Mouse (Mus musculus): ENCODE data around the gene Plin2. TPM values are rescaled to one million over a fixed set of nuclear protein-coding genes. Genes with fewer than 3 reads are reported as not detected.

Gene Plin2
- polyA plus RNA-seq, 1 experiment from 2014 or later = 220 TPM

- no peak overlapping the region for H3K27ac ChIP-seq (ENCODE audit: low read length)
- no peak for ATAC-seq
- no peak overlapping the region for H3K4me2 ChIP-seq (replicated peaks; ENCODE audit: low read depth, low read length)
- H3K36me3 ChIP-seq (ENCODE audit: insufficient read depth, low read length) = no peaks in the 10 kb centered on the region
- DNase-seq (ENCODE audit: low spot score) = no peak
- TF ChIP-seq CTCF (IDR thresholded peaks at IDR 0.05) (no peak), EP300 (IDR thresholded peaks at IDR 0.05) (no peak)
- H3K27me3 ChIP-seq (replicated peaks; ENCODE audit: insufficient read depth, low read length) = no peaks in the 10 kb centered on the region
- H3K9me3 ChIP-seq (ENCODE audit: low read length) = no peaks in the 10 kb centered on the region
- no peaks in the 10 kb centered on the region for H3K4me1 ChIP-seq (ENCODE audit: insufficient read depth, low read depth, low read length)
- 51% methylated on average over 4 of the region's 4 CpGs for WGBS
- H3K4me3 ChIP-seq (ENCODE audit: low read depth, low read length) = no peak overlapping the region
- no peak overlapping the region for H3K9ac ChIP-seq (replicated peaks; ENCODE audit: low read depth)
These were observed 40.9 kb upstream of the Plin2 start for GRCm38 (mm10) chr4:86710666-86711215.

DNA sequence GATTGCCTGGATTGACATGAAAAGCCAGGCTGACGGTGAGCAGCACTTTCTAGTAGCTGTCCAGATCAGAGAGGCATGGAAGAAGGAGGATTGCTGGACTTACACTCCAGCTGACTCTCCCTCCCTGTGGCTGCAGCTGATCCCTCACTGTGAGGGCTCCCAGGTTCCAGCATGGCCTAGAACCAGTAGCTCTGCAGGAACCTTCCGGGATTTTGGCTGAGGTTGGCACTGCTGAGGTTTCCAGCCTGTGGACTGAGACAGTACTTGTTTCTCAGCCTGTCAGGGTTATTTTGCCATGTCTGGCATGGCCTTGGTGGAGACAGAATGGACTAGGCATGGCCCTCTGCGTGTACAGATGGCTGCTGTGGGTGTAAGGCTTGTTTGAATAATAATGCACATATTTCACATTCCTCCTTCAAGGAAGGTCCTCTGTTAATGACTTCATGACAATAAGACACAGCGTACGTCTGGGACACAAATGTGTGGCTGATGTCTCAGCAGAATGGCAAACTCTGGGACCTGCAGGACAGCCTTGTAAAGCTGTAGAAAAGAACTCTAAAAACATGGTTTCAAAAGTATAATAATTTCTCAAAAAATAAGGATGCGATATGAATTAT, 40.3 kb upstream of the Plin2 start:
- Histone ChIP-seq H3K9me3 (ENCODE audit: low read length) (no peaks in the 10 kb centered on the region), H3K9ac (replicated peaks; ENCODE audit: low read depth) (no peak overlapping the region), H3K4me1 (ENCODE audit: insufficient read depth, low read depth, low read length) (no peaks in the 10 kb centered on the region), H3K4me3 (ENCODE audit: low read depth, low read length) (no peak overlapping the region), H3K36me3 (ENCODE audit: insufficient read depth, low read length) (no peaks in the 10 kb centered on the region), H3K4me2 (replicated peaks; ENCODE audit: low read depth, low read length) (no peak overlapping the region), H3K27me3 (replicated peaks; ENCODE audit: insufficient read depth, low read length) (no peaks in the 10 kb centered on the region), H3K27ac (ENCODE audit: low read length) (no peak overlapping the region)
- ATAC-seq = no peak
- WGBS = 64% methylated on average over 6 of the region's 6 CpGs
- no peak for DNase-seq (ENCODE audit: low spot score)
- TF ChIP-seq CTCF (IDR thresholded peaks at IDR 0.05) (no peak), EP300 (IDR thresholded peaks at IDR 0.05) (no peak)

DNA sequence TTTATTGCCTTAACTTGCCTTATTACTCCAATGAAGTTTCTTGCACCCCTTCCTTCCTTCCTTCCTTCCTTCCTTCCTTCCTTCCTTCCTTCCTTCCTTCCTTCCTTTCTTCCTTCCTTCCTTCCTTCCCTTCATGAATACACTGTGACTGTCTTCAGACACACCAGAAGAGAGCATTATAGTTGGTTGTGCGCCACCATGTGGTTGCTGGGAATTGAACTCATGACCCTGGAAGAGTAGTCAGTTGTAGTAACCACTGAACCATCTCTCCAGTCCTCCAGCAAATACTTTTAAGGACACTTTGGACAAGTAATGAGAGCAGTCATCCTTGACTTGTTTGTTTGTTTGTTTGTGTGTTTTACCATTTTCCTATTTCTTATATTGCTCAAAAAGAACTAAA, 38.9 kb upstream of the Plin2 start:
- no peak for TF ChIP-seq CTCF (IDR thresholded peaks at IDR 0.05)
- TF ChIP-seq EP300 (IDR thresholded peaks at IDR 0.05) = no peak
- no peaks in the 10 kb centered on the region for H3K4me1 ChIP-seq (ENCODE audit: insufficient read depth, low read depth, low read length)
- H3K4me3 ChIP-seq (ENCODE audit: low read depth, low read length) = no peak overlapping the region
- no peaks in the 10 kb centered on the region for H3K27me3 ChIP-seq (replicated peaks; ENCODE audit: insufficient read depth, low read length)
- 30% methylated on average over 1 of the region's 1 CpGs for WGBS
- ATAC-seq = no peak
- H3K36me3 ChIP-seq (ENCODE audit: insufficient read depth, low read length) = no peaks in the 10 kb centered on the region
- DNase-seq (ENCODE audit: low spot score) = no peak
- no peak overlapping the region for H3K9ac ChIP-seq (replicated peaks; ENCODE audit: low read depth)
- no peak overlapping the region for H3K4me2 ChIP-seq (replicated peaks; ENCODE audit: low read depth, low read length)
- H3K27ac ChIP-seq (ENCODE audit: low read length) = no peak overlapping the region
- H3K9me3 ChIP-seq (ENCODE audit: low read length) = no peaks in the 10 kb centered on the region

DNA sequence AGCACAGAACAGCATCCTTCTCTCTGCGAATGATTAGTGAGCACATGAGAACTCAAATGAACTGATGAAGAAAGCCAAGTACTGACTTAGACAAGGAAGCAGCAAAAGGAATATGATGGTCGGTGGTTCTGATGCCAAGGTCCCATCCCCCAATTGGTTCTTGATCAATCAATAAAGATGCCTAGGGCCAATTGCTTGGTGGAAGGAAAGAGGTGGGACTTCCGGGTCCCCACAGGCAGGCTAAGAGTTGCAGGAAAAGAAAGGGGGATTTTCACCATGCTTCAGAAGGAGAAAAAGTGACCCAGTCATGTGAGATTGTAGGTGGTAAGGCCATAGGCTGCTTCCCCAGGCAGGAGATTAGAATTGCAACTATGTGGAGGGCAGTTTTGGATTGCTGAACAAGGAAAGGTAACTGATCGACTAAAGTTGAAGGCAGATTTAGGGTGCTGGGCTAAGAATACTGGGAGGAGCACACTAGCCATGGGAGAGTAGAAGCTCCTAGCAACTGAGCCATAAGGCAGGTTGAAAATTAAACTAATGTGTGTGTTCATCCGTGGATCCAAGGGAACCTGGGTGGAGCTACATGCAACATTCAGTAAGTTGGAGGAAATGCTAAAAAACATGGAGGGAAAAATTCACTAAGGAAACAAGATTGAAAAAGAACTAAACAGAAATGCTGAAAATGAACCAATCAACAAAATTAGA, 29.5 kb upstream of the Plin2 start:
- H3K36me3 ChIP-seq (ENCODE audit: insufficient read depth, low read length) = no peaks in the 10 kb centered on the region
- ATAC-seq (no peak), DNase-seq (ENCODE audit: low spot score) (no peak)
- no peaks in the 10 kb centered on the region for H3K27me3 ChIP-seq (replicated peaks; ENCODE audit: insufficient read depth, low read length)
- no peak overlapping the region for H3K4me2 ChIP-seq (replicated peaks; ENCODE audit: low read depth, low read length)
- no peaks in the 10 kb centered on the region for H3K4me1 ChIP-seq (ENCODE audit: insufficient read depth, low read depth, low read length)
- H3K4me3 ChIP-seq (ENCODE audit: low read depth, low read length) = no peak overlapping the region
- TF ChIP-seq EP300 (IDR thresholded peaks at IDR 0.05) (no peak), CTCF (IDR thresholded peaks at IDR 0.05) (no peak)
- no peaks in the 10 kb centered on the region for H3K9me3 ChIP-seq (ENCODE audit: low read length)
- no peak overlapping the region for H3K27ac ChIP-seq (ENCODE audit: low read length)
- 66% methylated on average over 5 of the region's 5 CpGs for WGBS
- H3K9ac ChIP-seq (replicated peaks; ENCODE audit: low read depth) = no peak overlapping the region

DNA sequence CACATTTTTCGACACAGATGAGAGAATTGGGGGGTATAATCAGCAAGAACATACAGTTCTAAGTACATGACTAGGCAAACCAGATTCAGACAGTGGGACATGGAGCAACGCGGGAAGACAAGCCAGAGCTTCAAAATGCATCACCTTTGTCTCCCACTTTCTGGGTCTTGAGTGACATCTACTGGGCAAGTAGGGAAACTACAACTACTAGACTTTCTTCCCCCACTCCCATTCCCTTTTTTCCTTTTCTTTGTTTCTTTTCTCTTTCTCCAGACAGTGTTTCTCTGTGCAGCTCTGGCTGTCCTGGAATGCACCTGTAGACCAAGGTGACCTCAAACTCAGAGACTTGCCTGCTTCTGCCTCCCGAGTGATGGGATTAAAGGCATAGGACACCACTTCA, 27.0 kb upstream of the Plin2 start:
- TF ChIP-seq EP300 (IDR thresholded peaks at IDR 0.05) (peak; percentile 29; the same call in 1 of the 2 replicates), CTCF (IDR thresholded peaks at IDR 0.05) (peak; percentile 91)
- ATAC-seq (peak; percentile 67), DNase-seq (ENCODE audit: low spot score) (peak; percentile 90)
- H3K4me3 ChIP-seq (ENCODE audit: low read depth, low read length) = no peak overlapping the region
- no peaks in the 10 kb centered on the region for H3K36me3 ChIP-seq (ENCODE audit: insufficient read depth, low read length)
- no peak overlapping the region for H3K9ac ChIP-seq (replicated peaks; ENCODE audit: low read depth)
- no peak overlapping the region for H3K27ac ChIP-seq (ENCODE audit: low read length)
- no peaks in the 10 kb centered on the region for H3K9me3 ChIP-seq (ENCODE audit: low read length)
- no peaks in the 10 kb centered on the region for H3K4me1 ChIP-seq (ENCODE audit: insufficient read depth, low read depth, low read length)
- H3K27me3 ChIP-seq (replicated peaks; ENCODE audit: insufficient read depth, low read length) = no peaks in the 10 kb centered on the region
- H3K4me2 ChIP-seq (replicated peaks; ENCODE audit: low read depth, low read length) = no peak overlapping the region
- 4% methylated on average over 4 of the region's 4 CpGs for WGBS

DNA sequence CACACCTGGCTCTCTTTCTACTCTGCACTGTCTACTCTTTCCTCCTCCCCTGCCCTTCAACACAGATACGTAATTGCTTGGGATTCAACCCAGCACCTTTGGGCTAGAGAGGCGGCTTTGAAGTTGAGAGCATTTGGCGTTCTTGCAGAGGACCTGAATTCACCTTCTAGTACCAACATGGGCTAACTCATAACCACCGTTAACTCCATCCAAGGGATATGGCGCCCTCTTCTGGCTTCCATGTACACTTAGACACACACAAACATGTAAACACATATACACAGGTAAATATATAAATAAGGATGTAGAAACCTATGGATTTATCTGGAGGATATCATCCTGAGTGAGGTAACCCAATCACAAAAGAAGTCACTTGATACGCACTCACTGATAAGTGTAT, 25.2 kb upstream of the Plin2 start:
- Histone ChIP-seq H3K4me1 (ENCODE audit: insufficient read depth, low read depth, low read length) (no peaks in the 10 kb centered on the region; the same call in 1 of the 2 replicates), H3K4me2 (replicated peaks; ENCODE audit: low read depth, low read length) (no peak overlapping the region), H3K4me3 (ENCODE audit: low read depth, low read length) (no peak overlapping the region), H3K27me3 (replicated peaks; ENCODE audit: insufficient read depth, low read length) (no peaks in the 10 kb centered on the region), H3K36me3 (ENCODE audit: insufficient read depth, low read length) (no peaks in the 10 kb centered on the region), H3K9me3 (ENCODE audit: low read length) (no peaks in the 10 kb centered on the region), H3K9ac (replicated peaks; ENCODE audit: low read depth) (no peak overlapping the region), H3K27ac (ENCODE audit: low read length) (no peak overlapping the region)
- ATAC-seq (no peak), DNase-seq (ENCODE audit: low spot score) (peak; percentile 82)
- TF ChIP-seq CTCF (IDR thresholded peaks at IDR 0.05) (peak; percentile 79), EP300 (IDR thresholded peaks at IDR 0.05) (no peak)
- WGBS = 37% methylated on average over 6 of the region's 6 CpGs
